Mouse (Mus musculus): ENCODE measurements at regions not wholly inside any gene's neighbourhood (a gene's known extent, or its start where the extent isn't known, plus 50 kb on each side); places are given as distances from the start of the nearest gene placed in this dataset.

- DNase-seq (ENCODE audit: low spot score in 2 of 2) = no peak
These were observed 121.7 kb upstream of the Prep start for GRCm38 (mm10) chr10:44945205-44945725.

GRCm38 (mm10) chr10:44939403-44939802 lies 127.6 kb upstream of the Prep start:
- DNase-seq (ENCODE audit: low spot score in 2 of 2) = no peak

GRCm38 (mm10) chr10:44936976-44937500 lies 130.0 kb upstream of the Prep start:
- no peak for DNase-seq (ENCODE audit: low spot score in 2 of 2)

- no peak for DNase-seq (ENCODE audit: low spot score in 2 of 2)
These were observed 136.2 kb upstream of the Prep start for GRCm38 (mm10) chr10:44930796-44931195.

- no peak for DNase-seq (ENCODE audit: low spot score in 2 of 2)
These were observed 153.1 kb upstream of the Prep start for GRCm38 (mm10) chr10:44913751-44914388.

- no peak for DNase-seq (ENCODE audit: low spot score in 2 of 2)
These were observed 162.5 kb upstream of the Prep start for GRCm38 (mm10) chr10:44904520-44904919.

- DNase-seq (ENCODE audit: low spot score in 2 of 2) = no peak
These were observed 165.8 kb upstream of the Prep start for GRCm38 (mm10) chr10:44901203-44901602.

- no peak for DNase-seq (ENCODE audit: low spot score in 2 of 2)
These were observed 174.9 kb upstream of the Prep start for GRCm38 (mm10) chr10:44892124-44892523.

- no peak for DNase-seq (ENCODE audit: low spot score in 2 of 2)
These were observed 179.8 kb upstream of the Prep start for GRCm38 (mm10) chr10:44887081-44887683.

- DNase-seq (ENCODE audit: low spot score in 2 of 2) = no peak
These were observed 185.0 kb upstream of the Prep start for GRCm38 (mm10) chr10:44881967-44882366.

GRCm38 (mm10) chr10:44877076-44877663 lies 189.8 kb upstream of the Prep start:
- DNase-seq (ENCODE audit: low spot score in 2 of 2) = no peak

- no peak for DNase-seq (ENCODE audit: low spot score in 2 of 2)
These were observed 193.2 kb upstream of the Prep start for GRCm38 (mm10) chr10:44873642-44874285.

- no peak for DNase-seq (ENCODE audit: low spot score in 2 of 2)
These were observed 202.7 kb upstream of the Prep start for GRCm38 (mm10) chr10:44864191-44864747.

GRCm38 (mm10) chr10:44862360-44862674 lies 204.7 kb upstream of the Prep start:
- no peak for DNase-seq (ENCODE audit: low spot score in 2 of 2)

GRCm38 (mm10) chr10:44861671-44862359 lies 205.2 kb upstream of the Prep start:
- DNase-seq (ENCODE audit: low spot score in 2 of 2) = no peak

- no peak for DNase-seq (ENCODE audit: low spot score in 2 of 2)
These were observed 209.6 kb upstream of the Prep start for GRCm38 (mm10) chr10:44857444-44857843.

- no peak for DNase-seq (ENCODE audit: low spot score in 2 of 2)
These were observed 212.9 kb upstream of the Prep start for GRCm38 (mm10) chr10:44854109-44854508.

- DNase-seq (ENCODE audit: low spot score in 2 of 2) = no peak
These were observed 218.0 kb upstream of the Prep start for GRCm38 (mm10) chr10:44849016-44849415.

- DNase-seq (ENCODE audit: low spot score in 2 of 2) = no peak
These were observed 220.2 kb upstream of the Prep start for GRCm38 (mm10) chr10:44846765-44847164.

GRCm38 (mm10) chr10:44846149-44846548 lies 220.9 kb upstream of the Prep start:
- DNase-seq (ENCODE audit: low spot score in 2 of 2) = no peak

- DNase-seq (ENCODE audit: low spot score in 2 of 2) = no peak
These were observed 226.6 kb upstream of the Prep start for GRCm38 (mm10) chr10:44840449-44840848.
